Mouse (Mus musculus): ENCODE measurements at regions not wholly inside any gene's neighbourhood (a gene's known extent, or its start where the extent isn't known, plus 50 kb on each side); places are given as distances from the start of the nearest gene placed in this dataset.
"Not testable (repeated sequence)": the region's sequence is repeated elsewhere in the genome, so short reads cannot be mapped to it uniquely, and the experiment has no call there.

GRCm38 (mm10) chr1:161728546-161729206 is 59.6 kb downstream of the Fasl start:
- no peak for DNase-seq
- intact Hi-C loops (cut with DNase I), result no loop called here

- DNase-seq; intact Hi-C loops (cut with DNase I): not testable (repeated sequence)
These were observed 60.9 kb downstream of the Fasl start for GRCm38 (mm10) chr1:161727357-161727756.

GRCm38 (mm10) chr1:161726098-161726497 is 62.2 kb downstream of the Fasl start:
- DNase-seq; intact Hi-C loops (cut with DNase I): not testable (repeated sequence)

- no peak for DNase-seq
- intact Hi-C loops (cut with DNase I), result no loop called here
These were observed 68.4 kb downstream of the Fasl start for GRCm38 (mm10) chr1:161719876-161720275.

- DNase-seq, result no peak
- intact Hi-C loops (cut with DNase I), result no loop called here
These were observed 70.0 kb downstream of the Fasl start for GRCm38 (mm10) chr1:161718254-161718653.

GRCm38 (mm10) chr1:161712918-161713317 is 75.4 kb downstream of the Fasl start:
- intact Hi-C loops (cut with DNase I), result no loop called here
- peak; percentile 68 to 83 for DNase-seq

GRCm38 (mm10) chr1:161712283-161712682 is 76.0 kb downstream of the Fasl start:
- DNase-seq, result peak in 1 of 2 experiments; percentile 9
- intact Hi-C loops (cut with DNase I), result no loop called here

GRCm38 (mm10) chr1:161707049-161707448 is 81.2 kb downstream of the Fasl start:
- no peak for DNase-seq
- intact Hi-C loops (cut with DNase I), result no loop called here

GRCm38 (mm10) chr1:161704961-161705360 is 83.3 kb downstream of the Fasl start:
- intact Hi-C loops (cut with DNase I), result no loop called here

GRCm38 (mm10) chr1:161704527-161704926 is 83.8 kb downstream of the Fasl start:
- no peak for DNase-seq
- intact Hi-C loops (cut with DNase I), result no loop called here

More at GRCm38 (mm10) chr1:161704961-161705360, 83.3 kb downstream of the Fasl start:
- no peak for DNase-seq

GRCm38 (mm10) chr1:161695886-161696285 is 92.4 kb downstream of the Fasl start:
- intact Hi-C loops (cut with DNase I), result no loop called here
- DNase-seq, result no peak

- no peak for DNase-seq
- intact Hi-C loops (cut with DNase I), result no loop called here
These were observed 94.5 kb downstream of the Fasl start for GRCm38 (mm10) chr1:161693768-161694160.

GRCm38 (mm10) chr1:161692836-161693767 is 95.2 kb downstream of the Fasl start:
- intact Hi-C loops (cut with DNase I), result no loop called here
- DNase-seq, result no peak

GRCm38 (mm10) chr1:161688946-161689345 is 99.3 kb downstream of the Fasl start:
- no peak for DNase-seq
- intact Hi-C loops (cut with DNase I), result loop anchor here (5.0 kb wide), 2 partner anchors 48 to 192 kb away; no protein-coding TSS in a partner anchor

- peak; percentile 60 to 72 for DNase-seq
- intact Hi-C loops (cut with DNase I), result loop anchor here (1.0 to 5.0 kb wide), 3 partner anchors 50 to 287 kb away; no protein-coding TSS in a partner anchor
These were observed 100.7 kb downstream of the Fasl start for GRCm38 (mm10) chr1:161687548-161687947.

GRCm38 (mm10) chr1:161680558-161680957 is 107.7 kb downstream of the Fasl start:
- intact Hi-C loops (cut with DNase I), result no loop called here
- peak in 1 of 2 experiments; percentile 17 for DNase-seq

GRCm38 (mm10) chr1:161670937-161671336 is 117.4 kb downstream of the Fasl start:
- intact Hi-C loops (cut with DNase I), result no loop called here
- no peak for DNase-seq

- intact Hi-C loops (cut with DNase I), result no loop called here
- peak in 1 of 2 experiments; percentile 6 for DNase-seq
These were observed 124.0 kb downstream of the Fasl start for GRCm38 (mm10) chr1:161664321-161664720.

GRCm38 (mm10) chr1:161663351-161663750 is 124.9 kb downstream of the Fasl start:
- intact Hi-C loops (cut with DNase I), result no loop called here
- no peak for DNase-seq

- no peak for DNase-seq
- intact Hi-C loops (cut with DNase I), result no loop called here
These were observed 126.1 kb downstream of the Fasl start for GRCm38 (mm10) chr1:161662241-161662640.

- DNase-seq, result no peak
- intact Hi-C loops (cut with DNase I), result no loop called here
These were observed 130.8 kb downstream of the Fasl start for GRCm38 (mm10) chr1:161657511-161657910.

All from heart, postnatal 14 days (tissue).